Mouse (Mus musculus) ES-E14 (cell line): ENCODE data around the gene Grin1.

Experiments
- HCFC1 ChIP-seq: IDR thresholded peaks from 2 replicates; pipeline ENCODE4 v1.6.1; 2012; ENCODE audit warnings: low read length, inconsistent platforms, borderline replicate concordance; ENCODE audit not compliant: insufficient read depth
- MAFK ChIP-seq: IDR thresholded peaks from 2 replicates; pipeline ENCODE4 v1.6.1; 2014; ENCODE audit warnings: mild to moderate bottlenecking, low read depth, low read length, inconsistent platforms; ENCODE audit not compliant: insufficient read depth

DNA sequence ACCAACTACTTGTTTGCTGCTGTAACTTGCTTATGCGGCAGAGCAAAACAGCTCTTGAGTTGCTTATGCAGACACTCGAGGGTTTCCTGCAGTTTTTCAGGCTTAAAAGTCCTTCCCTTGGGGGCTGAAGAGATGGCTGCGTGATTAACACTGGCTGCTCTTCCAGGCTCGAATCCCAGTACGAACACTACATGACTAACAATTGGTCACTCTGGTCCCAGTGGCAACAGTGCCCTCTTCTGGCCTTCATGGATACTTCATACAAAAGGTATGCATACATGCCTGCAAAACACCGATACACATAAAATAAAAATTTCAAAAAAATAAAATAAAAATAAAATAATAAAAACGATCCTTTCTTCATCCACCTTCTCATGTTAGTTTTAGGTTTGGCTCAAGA, 9.5 kb upstream of the Grin1 start:
- TF ChIP-seq HCFC1, result no peak
- no peak for TF ChIP-seq MAFK
